In the genomic region with DNA sequence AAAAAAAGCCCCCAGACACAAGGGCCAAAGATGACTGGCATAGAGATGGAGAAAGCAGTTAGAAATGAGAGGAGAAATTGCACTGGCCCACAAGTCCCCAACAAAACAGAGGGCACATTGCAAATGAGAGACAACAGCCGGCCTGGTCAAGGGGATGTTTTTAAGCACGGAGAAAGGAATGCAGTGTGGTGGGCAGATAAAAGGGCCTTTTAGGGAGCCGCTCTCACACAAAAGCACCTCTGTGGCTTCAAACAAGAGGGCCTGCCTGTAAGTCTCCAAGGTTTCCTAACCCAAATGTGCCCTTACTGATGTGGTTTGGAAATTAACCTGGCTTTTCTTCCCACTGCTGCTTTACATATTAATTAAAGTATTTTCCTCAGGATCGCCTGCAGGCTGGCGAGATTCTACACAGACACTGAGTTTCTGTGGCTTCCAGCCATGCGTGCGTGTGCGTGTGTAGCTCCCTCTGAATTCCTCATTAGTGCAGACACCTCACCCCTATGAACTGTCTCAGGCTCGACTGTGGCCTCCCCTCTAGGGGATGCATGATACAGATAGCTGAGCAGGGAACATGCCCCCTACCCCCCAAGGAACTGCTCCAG, we compare ENCODE assay signal across 12 mouse cellular contexts. TPM values are rescaled to one million over a fixed set of nuclear protein-coding genes. Genes with fewer than 3 reads are reported as not detected.
DNase-seq lines count a peak whose midpoint lies in the region; ATAC-seq and TF ChIP-seq lines count a peak whose summit lies in the region.
"Had no signal": no experiment of that assay in that cellular context is flagged by ENCODE, and none has a peak within 500 bp of the region (broad histone marks: within the 10 kb centered on the region; RNA-seq: fewer than 3 reads in every experiment).

No protein-coding gene starts in this region.

- WGBS in lung, embryonic 14.5 days: 37% methylated on average over 9 of the region's 9 CpGs
- WGBS in forebrain, embryonic 12.5 days: 8% methylated on average over 9 of the region's 9 CpGs
- 42% methylated on average over 9 of the region's 9 CpGs for WGBS in intestine, embryonic 15.5 days
- 7% methylated on average over 9 of the region's 9 CpGs for WGBS in neural tube, embryonic 12.5 days

- H3K4me2 ChIP-seq in lung, embryonic 14.5 days: no peak overlapping the region
- H3K4me2 ChIP-seq in forebrain, embryonic 12.5 days: peak overlapping the region; percentile 11; the same call in 1 of the 2 replicates
- H3K4me2 ChIP-seq in intestine, embryonic 15.5 days (replicated peaks): no peak overlapping the region
- 0 out of 2 replicates have a peak overlapping the region, but pooled peaks have one; percentile 8 for H3K4me2 ChIP-seq in neural tube, embryonic 12.5 days (replicated peaks)

- no peak for TF ChIP-seq CTCF in lung, embryonic 14.5 days (IDR thresholded peaks at IDR 0.05; ENCODE audit: low read depth)

- DNase-seq in lung, embryonic 14.5 days: no peak
- no peak for DNase-seq in lung, postnatal 10 days
- DNase-seq in left cerebral cortex, postnatal 4 days: no peak
- no peak for DNase-seq in cerebellum, postnatal 14 days
- DNase-seq: adrenal gland, postnatal 10 days; cerebellum, postnatal 10 days; heart, postnatal 14 days; layer of hippocampus, postnatal 36 days had no signal

- no peaks in the 10 kb centered on the region for H3K27me3 ChIP-seq in lung, embryonic 14.5 days (ENCODE audit: insufficient read depth, low read length)
- peaks cover 23% of the 10 kb centered on the region for H3K27me3 ChIP-seq in forebrain, embryonic 12.5 days
- no peaks in the 10 kb centered on the region for H3K27me3 ChIP-seq in intestine, embryonic 15.5 days (replicated peaks)
- H3K27me3 ChIP-seq in neural tube, embryonic 12.5 days (replicated peaks): 0 out of 2 replicates have a peak, but pooled peaks cover 6% of the 10 kb centered on the region

- peaks cover 60% of the 10 kb centered on the region for H3K4me1 ChIP-seq in lung, embryonic 14.5 days (ENCODE audit: insufficient read depth)
- H3K4me1 ChIP-seq in forebrain, embryonic 12.5 days: peaks cover 39% of the 10 kb centered on the region
- H3K4me1 ChIP-seq in intestine, embryonic 15.5 days (replicated peaks): peaks cover 45% of the 10 kb centered on the region
- H3K4me1 ChIP-seq in neural tube, embryonic 12.5 days: peaks cover 27% of the 10 kb centered on the region

- no peaks in the 10 kb centered on the region for H3K36me3 ChIP-seq in lung, embryonic 14.5 days (ENCODE audit: insufficient read depth)
- no peaks in the 10 kb centered on the region for H3K36me3 ChIP-seq in forebrain, embryonic 12.5 days (replicated peaks)
- H3K36me3 ChIP-seq in intestine, embryonic 15.5 days: no peaks in the 10 kb centered on the region
- H3K36me3 ChIP-seq in neural tube, embryonic 12.5 days: no peaks in the 10 kb centered on the region

- H3K9ac ChIP-seq in lung, embryonic 14.5 days: no peak overlapping the region; the same call in 1 of the 2 replicates
- H3K9ac ChIP-seq in forebrain, embryonic 12.5 days: no peak overlapping the region; the same call in 1 of the 2 replicates
- H3K9ac ChIP-seq in intestine, embryonic 15.5 days: no peak overlapping the region
- no peak overlapping the region for H3K9ac ChIP-seq in neural tube, embryonic 12.5 days

- peak overlapping the region; percentile 80 for H3K27ac ChIP-seq in lung, embryonic 14.5 days (ENCODE audit: low read depth)
- H3K27ac ChIP-seq in forebrain, embryonic 12.5 days: peak overlapping the region; percentile 60
- 0 out of 2 replicates have a peak overlapping the region, but pooled peaks have one; percentile 2 for H3K27ac ChIP-seq in intestine, embryonic 15.5 days
- no peak overlapping the region for H3K27ac ChIP-seq in neural tube, embryonic 12.5 days
- H3K27ac ChIP-seq: macrophage had no signal

- ATAC-seq in lung, embryonic 14.5 days (ENCODE audit: insufficient read depth): no peak
- ATAC-seq in forebrain, embryonic 12.5 days (ENCODE audit: low FRiP score): peak; percentile 63; the same call in 1 of the 2 replicates
- no peak for ATAC-seq in intestine, embryonic 15.5 days
- ATAC-seq in neural tube, embryonic 12.5 days (ENCODE audit: low FRiP score, low read depth): no peak

- intact Hi-C loops in left cerebral cortex, postnatal 4 days (cut with DNase I): no loop called here

- H3K9me3 ChIP-seq in lung, embryonic 14.5 days (ENCODE audit: low read depth, low read length): no peaks in the 10 kb centered on the region
- no peaks in the 10 kb centered on the region for H3K9me3 ChIP-seq in forebrain, embryonic 12.5 days
- no peaks in the 10 kb centered on the region for H3K9me3 ChIP-seq in intestine, embryonic 15.5 days
- no peaks in the 10 kb centered on the region for H3K9me3 ChIP-seq in neural tube, embryonic 12.5 days

- no peak overlapping the region for H3K4me3 ChIP-seq in lung, embryonic 14.5 days (ENCODE audit: low read depth, low read length)
- no peak overlapping the region for H3K4me3 ChIP-seq in forebrain, embryonic 12.5 days (replicated peaks)
- no peak overlapping the region for H3K4me3 ChIP-seq in intestine, embryonic 15.5 days (replicated peaks)
- no peak overlapping the region for H3K4me3 ChIP-seq in neural tube, embryonic 12.5 days

RNA-seq across cellular contexts. Expression of gene Irs2, which starts 35.3 kb away (rescaled TPM):
- 5.7 TPM in 2 replicates for polyA plus RNA-seq in lung, embryonic 14.5 days (2014; fragmentation: Nextera tagmentation; extraction: Ambion mirVana)
- 5.0 and 6.5 TPM in 2 replicates for polyA plus RNA-seq in forebrain, embryonic 12.5 days (2016; fragmentation: Nextera tagmentation; extraction: Ambion mirVana)
- 6.1 and 7.2 TPM in 2 replicates for polyA plus RNA-seq in intestine, embryonic 15.5 days (2015; fragmentation: Nextera tagmentation; extraction: Ambion mirVana)
- 8.3 and 9.5 TPM in 2 replicates for polyA plus RNA-seq in neural tube, embryonic 12.5 days (2016; fragmentation: Nextera tagmentation; extraction: Ambion mirVana)
- total RNA-seq in left cerebral cortex, postnatal 4 days (2021): 10 to 100 TPM; 35.8 to 37.0 TPM

Comparison
In these comparisons a context has a peak if more than half of its experiments do, and no peak if none do; other contexts are left out.
1. H3K4me2 ChIP-seq: peak in forebrain, embryonic 12.5 days (single experiment) and neural tube, embryonic 12.5 days (single experiment); none in lung, embryonic 14.5 days (single experiment) and intestine, embryonic 15.5 days (single experiment).